Mouse (Mus musculus) left cerebral cortex, adult 2 months (tissue): ENCODE measurements around the gene Etnppl. TPM values are rescaled to one million over a fixed set of nuclear protein-coding genes. Genes with fewer than 3 reads are reported as not detected.

Experiments
- DNase-seq, 2 experiments: peaks; one replicate each; pipeline ENCODE4 v3.0.0; 2021 to 2022; ENCODE audit warnings: low spot score in 2 of 2, mixed read lengths in 1 of 2; ENCODE audit errors: extremely low spot score in 1 of 2
- H3K27ac ChIP-seq: fragments of 200-600 bp; 2 replicates; pipeline ENCODE4 v1.8.1; 2022
- H3K4me3 ChIP-seq: fragments of 200-600 bp; 2 replicates; pipeline ENCODE4 v1.8.1; 2022
- CTCF ChIP-seq: fragments of 200-600 bp; IDR thresholded peaks from 2 replicates; pipeline ENCODE4 v1.8.1; 2022; ENCODE audit warnings: antibody characterized with exemption, mild to moderate bottlenecking, moderate library complexity
- intact Hi-C: fragments of 180-260 bp; cut with DNase I; formaldehyde crosslinking; loops from one replicate; pipeline ENCODE4 v1.15.1; 2025
- total RNA-seq, 2 experiments: library from RNA; stranded (reverse); gene quantifications; 2 replicates each; pipeline ENCODE4 v1.2.3; 2021

The Etnppl gene
- total RNA-seq, 2 experiments from 2014 or later = 13.8 to 15.1 TPM

DNA sequence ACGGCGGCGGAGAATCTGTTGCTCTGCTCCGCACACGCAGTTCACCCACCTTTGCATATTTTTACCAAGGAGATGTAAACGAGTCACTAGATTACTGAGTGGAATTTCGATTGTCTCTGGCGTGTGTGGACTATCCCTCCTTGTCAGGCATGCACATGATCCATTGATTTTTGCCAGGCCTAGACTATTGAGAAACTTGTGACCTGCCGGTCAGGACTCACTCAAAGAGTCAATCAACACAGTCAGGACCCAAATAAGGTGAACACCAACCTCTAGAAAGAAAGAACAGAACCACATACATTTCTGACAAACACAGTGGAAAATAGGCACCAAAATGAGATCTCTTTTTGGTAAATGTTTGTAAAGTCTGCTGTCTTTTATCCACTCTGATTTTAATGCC is 2.8 kb upstream of the Etnppl start:
- no peak overlapping the region for H3K4me3 ChIP-seq
- intact Hi-C loops = no loop called here
- no peak for DNase-seq
- no peak overlapping the region for H3K27ac ChIP-seq
- no peak for TF ChIP-seq CTCF

DNA sequence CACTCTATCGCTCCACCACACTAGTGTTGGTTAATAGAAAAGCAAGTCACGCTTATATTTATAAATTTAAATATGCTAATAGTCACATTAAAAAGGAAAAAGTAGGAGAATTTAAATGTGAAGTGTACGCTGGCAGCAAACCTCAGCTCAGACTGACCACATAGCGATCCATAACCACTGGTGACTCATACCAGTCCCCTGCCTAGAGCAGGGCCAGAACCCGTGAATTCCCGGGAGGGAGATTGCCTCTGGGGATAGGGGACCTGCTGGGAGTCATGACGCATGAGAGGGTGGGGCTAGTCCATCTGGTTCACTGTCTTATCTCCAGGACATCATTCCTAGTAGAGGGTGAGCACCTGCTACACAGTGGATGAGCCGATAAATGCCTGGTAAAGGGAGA is 1.6 kb upstream of the Etnppl start:
- intact Hi-C loops = no loop called here
- no peak overlapping the region for H3K27ac ChIP-seq
- H3K4me3 ChIP-seq = no peak overlapping the region
- no peak for TF ChIP-seq CTCF
- no peak for DNase-seq

DNA sequence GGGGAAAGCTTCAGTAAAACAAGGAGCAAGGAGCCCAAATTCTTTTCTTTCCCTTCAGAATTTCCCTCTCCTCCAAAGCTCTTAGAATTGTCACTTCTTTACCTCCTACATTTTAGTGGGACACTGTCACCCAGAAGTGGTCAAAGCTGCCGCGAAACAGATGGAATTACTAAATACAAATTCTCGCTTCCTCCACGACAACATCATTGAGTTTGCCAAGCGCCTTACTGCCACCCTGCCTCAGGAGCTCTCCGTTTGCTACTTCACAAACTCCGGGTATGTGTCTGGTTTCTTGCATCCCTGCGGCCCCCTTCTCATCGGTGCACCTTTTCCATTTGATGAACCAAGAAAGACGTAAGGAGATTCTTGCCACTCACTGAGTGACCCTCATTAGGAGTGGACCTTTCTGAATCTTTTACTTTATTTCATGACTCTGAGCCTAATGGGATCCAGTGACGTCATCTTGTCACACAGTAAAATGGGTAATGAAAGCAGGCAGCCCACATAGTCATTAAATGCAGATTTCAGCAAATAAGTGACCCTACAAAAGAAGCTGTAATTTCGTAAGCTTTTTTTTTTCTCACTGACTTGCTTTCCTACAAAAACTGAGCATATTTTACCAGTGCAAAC is 3.4 kb downstream of the Etnppl start:
- DNase-seq = peak in 1 of 2 experiments; percentile 24
- intact Hi-C loops = no loop called here
- TF ChIP-seq CTCF = no peak
- no peak overlapping the region for H3K27ac ChIP-seq
- H3K4me3 ChIP-seq = peak overlapping the region; percentile 13; the same call in 1 of the 2 replicates

DNA sequence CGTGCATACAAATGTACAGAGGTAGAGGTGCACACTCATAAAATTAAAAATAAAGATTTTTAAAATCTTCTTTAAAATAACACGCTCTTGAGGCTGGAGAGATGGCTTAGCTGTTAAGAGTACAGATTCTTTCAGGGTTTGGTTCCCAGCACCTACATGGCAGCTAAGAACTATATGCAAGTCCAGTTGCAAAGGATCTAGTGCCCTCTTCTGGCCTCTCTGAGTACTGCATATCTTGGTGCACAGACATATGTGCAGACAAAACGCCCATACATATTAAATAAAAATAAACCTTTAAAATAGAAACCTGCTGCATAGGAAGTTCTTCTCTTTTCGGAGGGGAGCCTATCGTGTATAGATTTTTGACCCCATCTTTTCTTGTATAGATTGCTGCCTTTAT is 11.1 kb downstream of the Etnppl start:
- Histone ChIP-seq H3K27ac (no peak overlapping the region), H3K4me3 (no peak overlapping the region)
- no peak for DNase-seq
- intact Hi-C loops = no loop called here
- TF ChIP-seq CTCF = peak; percentile 15

DNA sequence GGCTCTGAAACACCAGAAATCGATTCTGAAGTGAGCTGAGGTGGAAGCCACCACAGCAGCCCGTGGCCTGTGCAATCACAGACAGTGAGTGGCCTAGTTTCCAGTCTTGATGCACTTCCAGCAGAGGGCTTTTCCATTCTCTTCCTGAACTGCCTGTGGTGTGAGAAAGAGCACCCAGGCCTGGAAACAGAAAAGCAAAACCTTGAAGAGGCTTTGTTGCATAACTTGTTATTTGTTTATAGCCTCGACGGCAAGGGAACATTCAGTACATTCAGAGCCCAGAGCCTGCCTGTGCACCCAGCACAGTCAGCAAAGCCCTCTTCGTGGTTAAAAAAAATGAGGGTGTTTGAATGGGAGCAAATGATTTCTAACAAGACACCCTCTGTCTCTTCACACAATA is 16.6 kb downstream of the Etnppl start:
- intact Hi-C loops = no loop called here
- no peak for DNase-seq
- no peak for TF ChIP-seq CTCF
- no peak overlapping the region; the same call in 1 of the 2 replicates for H3K27ac ChIP-seq
- H3K4me3 ChIP-seq = no peak overlapping the region

GRCm38 (mm10) chr3:130646110-130646810 is 29.0 kb downstream of the Etnppl start:
- no peak for TF ChIP-seq CTCF
- intact Hi-C loops = no loop called here
- no peak for DNase-seq
- H3K27ac ChIP-seq = no peak overlapping the region
- no peak overlapping the region for H3K4me3 ChIP-seq

GRCm38 (mm10) chr3:130649569-130649968 is 32.3 kb downstream of the Etnppl start:
- H3K4me3 ChIP-seq = no peak overlapping the region
- no peak for DNase-seq
- intact Hi-C loops = no loop called here
- H3K27ac ChIP-seq = no peak overlapping the region
- no peak for TF ChIP-seq CTCF

DNA sequence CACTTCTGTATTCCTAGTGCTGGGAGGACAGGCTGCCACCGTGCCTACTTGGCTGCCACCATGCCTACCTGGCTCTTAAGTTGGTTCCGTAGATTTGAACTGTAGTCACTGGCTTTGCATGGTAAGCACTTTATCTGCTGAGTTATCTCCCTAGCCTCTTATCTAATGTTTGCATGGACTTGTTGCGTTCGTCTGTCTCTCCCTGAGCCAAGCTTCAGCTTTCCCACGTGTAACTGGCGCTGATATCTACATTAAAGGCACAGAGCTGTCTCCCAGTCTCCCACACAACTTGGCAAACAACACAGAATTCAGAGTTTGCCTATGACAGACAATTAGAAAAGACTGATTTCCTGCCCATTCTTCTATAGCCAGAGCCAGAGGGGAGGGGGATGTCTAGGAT is 43.4 kb downstream of the Etnppl start:
- intact Hi-C loops = no loop called here
- no peak for TF ChIP-seq CTCF
- H3K4me3 ChIP-seq = no peak overlapping the region
- no peak overlapping the region for H3K27ac ChIP-seq
- DNase-seq = no peak

GRCm38 (mm10) chr3:130662496-130662895 is 45.2 kb downstream of the Etnppl start:
- DNase-seq = no peak
- H3K27ac ChIP-seq = no peak overlapping the region
- intact Hi-C loops = no loop called here
- no peak overlapping the region for H3K4me3 ChIP-seq
- no peak for TF ChIP-seq CTCF

DNA sequence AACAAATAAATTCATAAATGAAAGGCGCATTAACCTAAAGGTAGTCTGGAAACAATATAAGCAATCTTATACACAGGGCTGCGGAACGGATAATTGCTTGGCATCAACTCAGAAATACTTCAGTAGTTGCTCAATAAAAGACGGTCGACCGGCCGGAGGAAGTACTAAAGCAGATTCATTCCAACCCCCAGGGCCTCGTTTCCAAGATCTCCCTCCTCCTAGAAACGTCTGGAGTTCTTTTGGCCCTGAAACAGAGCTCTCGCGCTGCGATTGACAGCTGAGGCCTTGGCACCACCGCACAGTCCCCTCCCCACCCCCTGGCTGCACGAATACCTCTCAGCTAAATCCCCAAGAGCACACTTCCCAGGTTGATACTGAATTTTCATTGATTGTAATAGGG is 54.0 kb downstream of the Etnppl start:
- Histone ChIP-seq H3K4me3 (no peak overlapping the region), H3K27ac (no peak overlapping the region)
- TF ChIP-seq CTCF = no peak
- intact Hi-C loops = no loop called here
- DNase-seq = no peak

DNA sequence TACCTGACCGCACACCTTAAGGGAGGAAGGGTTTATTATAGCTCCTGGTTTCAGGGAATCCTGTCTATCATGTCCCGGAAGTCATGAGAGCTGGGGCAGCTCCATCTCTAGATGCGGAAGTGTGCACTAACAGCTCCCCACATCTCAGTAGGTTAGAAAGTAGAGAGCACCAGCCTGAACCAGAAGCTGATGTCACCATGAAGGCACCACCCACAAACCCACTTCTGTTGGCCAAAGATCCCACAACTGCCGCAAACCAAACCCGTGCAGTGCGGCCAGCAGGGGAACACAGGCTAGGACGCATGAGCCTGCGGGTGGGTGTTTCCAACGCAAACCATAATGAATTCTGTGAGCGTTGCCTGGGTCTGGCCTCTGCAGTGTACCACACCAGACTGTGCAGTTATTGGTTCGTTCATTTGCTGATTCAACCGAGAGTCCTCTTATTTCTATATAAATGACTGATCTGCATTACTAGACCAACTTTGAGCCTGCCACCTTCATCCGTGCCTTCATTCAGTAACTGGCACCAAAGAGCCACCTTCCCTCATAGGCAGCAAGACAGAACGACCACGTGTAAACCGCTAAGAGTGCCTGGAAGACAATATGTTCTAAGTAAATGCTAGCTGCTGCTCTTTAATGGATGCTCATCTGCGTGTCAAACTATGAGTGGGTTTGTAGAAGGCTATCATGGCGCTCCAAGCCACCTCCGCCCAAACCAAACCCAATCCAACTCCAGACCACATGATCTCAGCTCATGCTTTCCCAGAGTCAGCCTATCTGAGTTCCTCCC is 60.6 kb downstream of the Etnppl start:
- Histone ChIP-seq H3K27ac (no peak overlapping the region), H3K4me3 (no peak overlapping the region)
- DNase-seq = no peak
- no peak for TF ChIP-seq CTCF
- intact Hi-C loops = no loop called here

DNA sequence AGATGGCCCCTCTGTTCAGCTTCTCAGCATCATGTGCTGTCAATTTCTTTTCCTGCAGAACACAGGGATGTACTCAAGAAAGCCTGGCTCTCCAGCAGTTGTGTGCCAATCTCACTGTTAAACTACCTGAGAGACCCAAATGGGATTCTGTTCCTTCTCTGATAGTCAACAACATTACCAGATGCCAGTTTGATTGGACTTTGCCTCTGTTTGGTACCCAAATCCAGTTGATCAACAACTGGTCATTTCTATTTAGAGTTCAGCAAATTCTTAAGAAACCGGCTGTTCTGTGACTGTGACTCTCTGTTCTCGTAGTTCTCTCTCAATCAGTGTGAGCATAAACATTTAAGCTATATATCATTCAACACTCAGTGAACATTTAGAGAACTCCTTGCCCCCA is 64.0 kb downstream of the Etnppl start:
- intact Hi-C loops = no loop called here
- Histone ChIP-seq H3K27ac (no peak overlapping the region), H3K4me3 (no peak overlapping the region)
- DNase-seq = no peak
- no peak for TF ChIP-seq CTCF

DNA sequence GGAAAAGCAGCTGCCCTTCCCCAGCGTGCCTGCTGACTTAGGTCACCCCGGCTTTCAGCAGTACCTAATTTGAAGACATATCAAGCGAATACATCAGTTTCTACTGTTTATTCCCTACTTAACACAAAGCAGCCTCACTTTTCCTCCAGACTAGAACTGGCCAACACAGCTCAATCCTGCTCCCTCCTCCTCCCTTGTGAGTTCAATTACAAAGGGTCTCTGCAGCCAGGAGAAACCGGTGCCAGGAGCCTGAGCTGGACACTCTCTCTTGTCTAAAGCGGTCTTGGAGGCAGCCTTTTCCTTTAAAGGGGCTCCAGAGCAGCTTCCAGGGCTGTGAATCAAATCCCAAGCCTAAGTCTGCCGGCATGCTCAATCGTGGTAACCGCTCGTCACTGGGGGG is 64.9 kb downstream of the Etnppl start:
- Histone ChIP-seq H3K4me3 (no peak overlapping the region), H3K27ac (no peak overlapping the region)
- no peak for DNase-seq
- intact Hi-C loops = no loop called here
- TF ChIP-seq CTCF = no peak
